Mouse (Mus musculus) ES-E14 (cell line): ENCODE results near the gene Ptprn2.

Experiments used
- HCFC1 ChIP-seq: IDR thresholded peaks from 2 replicates; pipeline ENCODE4 v1.6.1; 2012; ENCODE audit warnings: low read length, inconsistent platforms, borderline replicate concordance; ENCODE audit not compliant: insufficient read depth
- MAFK ChIP-seq: IDR thresholded peaks from 2 replicates; pipeline ENCODE4 v1.6.1; 2014; ENCODE audit warnings: mild to moderate bottlenecking, low read depth, low read length, inconsistent platforms; ENCODE audit not compliant: insufficient read depth
- ZC3H11A ChIP-seq: IDR thresholded peaks from 2 replicates; pipeline ENCODE4 v1.6.1; 2012; ENCODE audit warnings: low read depth, mild to moderate bottlenecking, inconsistent platforms, low read length, borderline replicate concordance

- no peak for TF ChIP-seq HCFC1
- TF ChIP-seq MAFK = no peak
- no peak for TF ChIP-seq ZC3H11A
Measured at GRCm38 (mm10) chr12:117231850-117232249, 746.3 kb downstream of the Ptprn2 start.
